Mouse (Mus musculus) spleen, adult 2 months (tissue): Measurements from ENCODE around the gene Map7.

Source experiments
- CTCF ChIP-seq: fragments of 200-500 bp; IDR thresholded peaks from 2 replicates; pipeline ENCODE4 v1.5.1; 2011; ENCODE audit warnings: mild to moderate bottlenecking, inconsistent platforms; ENCODE audit not compliant: insufficient read depth, insufficient read length, insufficient replicate concordance; ENCODE audit errors: extremely low read depth
- POLR2A ChIP-seq: fragments of 200-500 bp; IDR thresholded peaks from 2 replicates; pipeline ENCODE4 v1.6.1; 2011; ENCODE audit warnings: low read depth, low read length, inconsistent platforms

GRCm38 (mm10) chr10:20159308-20159707 lies 11.0 kb downstream of the Map7 start:
- TF ChIP-seq POLR2A (no peak), CTCF (no peak)
